Mouse (Mus musculus): ENCODE results near the gene Slc33a1. TPM values are rescaled to one million over a fixed set of nuclear protein-coding genes. Genes with fewer than 3 reads are reported as not detected.
A peak's percentile ranks its signal among the peaks of the same experiment; 100 is the strongest.

Slc33a1 gene
- total and polyA plus RNA-seq, 2 experiments from 2014 or later: 14.3 to 48.6 TPM

DNA sequence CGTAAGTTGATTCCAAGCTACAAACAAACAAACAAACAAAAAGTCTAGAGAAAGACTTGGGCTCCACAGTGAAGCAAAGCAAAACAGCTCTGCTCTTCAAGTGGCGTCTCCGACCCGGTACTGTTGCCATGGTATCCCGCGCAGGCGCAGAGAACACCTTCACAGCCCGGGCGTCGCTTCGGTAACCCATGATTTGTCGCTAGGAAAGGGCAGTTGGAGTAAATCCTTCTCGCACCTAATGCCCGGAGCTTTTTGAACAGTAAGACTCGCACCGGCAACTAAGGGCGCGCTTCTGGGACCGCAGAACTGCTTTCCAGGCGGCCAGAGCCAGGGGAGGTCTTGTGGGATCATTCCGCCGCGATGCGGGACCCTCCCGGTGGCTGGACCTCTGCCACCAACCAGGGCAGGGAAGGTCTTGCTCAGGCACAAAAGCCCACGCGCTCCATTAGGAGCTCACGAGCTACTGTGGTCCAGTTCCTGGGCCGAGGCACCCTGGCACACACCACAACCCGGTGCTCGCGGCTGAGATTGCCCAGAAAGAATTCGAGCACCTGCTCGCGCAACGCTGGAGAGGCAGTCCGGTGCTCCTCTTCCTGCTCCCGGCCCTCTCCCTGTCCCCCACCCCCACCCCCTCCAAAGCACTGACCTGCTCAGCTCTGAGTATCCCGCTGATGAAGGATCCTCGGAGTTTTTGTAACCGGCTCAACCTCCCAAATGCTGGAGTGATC is 65.8 kb downstream of the Slc33a1 start:
- peak; percentile 91 for ATAC-seq
- WGBS: under 1% methylated on average over 39 of the region's 41 CpGs
- Histone ChIP-seq H3K9ac (replicated peaks; ENCODE audit: low read length) (peak overlapping the region; percentile 67), H3K4me3 (ENCODE audit: low read length) (peak overlapping the region; percentile 85), H3K9me3 (ENCODE audit: low read length) (no peaks in the 10 kb centered on the region), H3K27ac (peak overlapping the region; percentile 77), H3K36me3 (ENCODE audit: insufficient read depth, low read length) (no peaks in the 10 kb centered on the region), H3K4me1 (ENCODE audit: insufficient read depth, low read length) (0 out of 2 replicates have a peak, but pooled peaks cover 6% of the 10 kb centered on the region), H3K4me2 (ENCODE audit: low read depth, low read length) (peak overlapping the region; percentile 98), H3K27me3 (ENCODE audit: insufficient read depth, low read length) (no peaks in the 10 kb centered on the region)
- TF ChIP-seq CTCF (IDR thresholded peaks at IDR 0.05; ENCODE audit: low read depth): no peak
- DNase-seq (ENCODE audit: low spot score): peak; percentile 93

- DNase-seq (ENCODE audit: low spot score): no peak
- 6% methylated on average over 1 of the region's 1 CpGs for WGBS
- H3K36me3 ChIP-seq (ENCODE audit: insufficient read depth, low read length): no peaks in the 10 kb centered on the region
- no peaks in the 10 kb centered on the region for H3K27me3 ChIP-seq (ENCODE audit: insufficient read depth, low read length)
- no peak for TF ChIP-seq CTCF (IDR thresholded peaks at IDR 0.05; ENCODE audit: low read depth)
- no peak overlapping the region for H3K27ac ChIP-seq
- 0 out of 2 replicates have a peak overlapping the region, but pooled peaks have one; percentile 85 for H3K4me3 ChIP-seq (ENCODE audit: low read length)
- H3K9ac ChIP-seq (replicated peaks; ENCODE audit: low read length): no peak overlapping the region
- H3K4me2 ChIP-seq (ENCODE audit: low read depth, low read length): peak overlapping the region; percentile 98; the same call in 1 of the 2 replicates
- no peak for ATAC-seq
- H3K9me3 ChIP-seq (ENCODE audit: low read length): no peaks in the 10 kb centered on the region
- 0 out of 2 replicates have a peak, but pooled peaks cover 6% of the 10 kb centered on the region for H3K4me1 ChIP-seq (ENCODE audit: insufficient read depth, low read length)
Measured at GRCm38 (mm10) chr3:63897177-63897576, 67.4 kb downstream of the Slc33a1 start.

DNA sequence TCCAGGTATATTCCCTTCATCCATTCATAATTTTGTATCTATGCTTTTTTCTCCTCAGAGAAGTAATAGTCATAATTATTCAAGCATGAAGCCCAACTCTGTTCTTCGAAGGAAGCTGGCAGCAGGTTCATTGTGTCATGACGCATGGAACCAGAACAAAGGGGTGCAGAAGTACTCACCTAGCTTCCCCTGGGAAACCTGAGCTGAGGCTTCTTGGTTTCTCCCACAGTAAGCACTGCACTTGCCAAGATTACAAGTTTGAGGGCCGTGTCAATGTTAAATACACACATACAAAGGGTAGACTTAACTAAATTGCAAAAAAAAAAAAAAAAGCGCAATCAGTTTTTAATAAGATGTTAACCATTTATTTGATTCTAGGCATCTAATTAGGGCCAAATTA is 68.3 kb downstream of the Slc33a1 start:
- no peaks in the 10 kb centered on the region for H3K27me3 ChIP-seq (ENCODE audit: insufficient read depth, low read length)
- no peak overlapping the region for H3K9ac ChIP-seq (replicated peaks; ENCODE audit: low read length)
- DNase-seq (ENCODE audit: low spot score) (no peak), ATAC-seq (no peak)
- 49% methylated on average over 4 of the region's 4 CpGs for WGBS
- H3K27ac ChIP-seq: no peak overlapping the region
- 0 out of 2 replicates have a peak, but pooled peaks cover 6% of the 10 kb centered on the region for H3K4me1 ChIP-seq (ENCODE audit: insufficient read depth, low read length)
- TF ChIP-seq CTCF (IDR thresholded peaks at IDR 0.05; ENCODE audit: low read depth): no peak
- H3K4me3 ChIP-seq (ENCODE audit: low read length): no peak overlapping the region
- H3K9me3 ChIP-seq (ENCODE audit: low read length): no peaks in the 10 kb centered on the region
- H3K36me3 ChIP-seq (ENCODE audit: insufficient read depth, low read length): no peaks in the 10 kb centered on the region
- H3K4me2 ChIP-seq (ENCODE audit: low read depth, low read length): no peak overlapping the region

- ATAC-seq (no peak), DNase-seq (ENCODE audit: low spot score) (no peak)
- Histone ChIP-seq H3K9me3 (ENCODE audit: low read length) (no peaks in the 10 kb centered on the region), H3K27ac (no peak overlapping the region), H3K27me3 (ENCODE audit: insufficient read depth, low read length) (no peaks in the 10 kb centered on the region), H3K4me1 (ENCODE audit: insufficient read depth, low read length) (0 out of 2 replicates have a peak, but pooled peaks cover 6% of the 10 kb centered on the region), H3K9ac (replicated peaks; ENCODE audit: low read length) (no peak overlapping the region), H3K4me3 (ENCODE audit: low read length) (no peak overlapping the region), H3K36me3 (ENCODE audit: insufficient read depth, low read length) (no peaks in the 10 kb centered on the region), H3K4me2 (ENCODE audit: low read depth, low read length) (no peak overlapping the region)
- 21% methylated on average over 2 of the region's 2 CpGs for WGBS
- TF ChIP-seq CTCF (IDR thresholded peaks at IDR 0.05; ENCODE audit: low read depth): no peak
Measured at GRCm38 (mm10) chr3:63895786-63896185, 68.8 kb downstream of the Slc33a1 start.

DNA sequence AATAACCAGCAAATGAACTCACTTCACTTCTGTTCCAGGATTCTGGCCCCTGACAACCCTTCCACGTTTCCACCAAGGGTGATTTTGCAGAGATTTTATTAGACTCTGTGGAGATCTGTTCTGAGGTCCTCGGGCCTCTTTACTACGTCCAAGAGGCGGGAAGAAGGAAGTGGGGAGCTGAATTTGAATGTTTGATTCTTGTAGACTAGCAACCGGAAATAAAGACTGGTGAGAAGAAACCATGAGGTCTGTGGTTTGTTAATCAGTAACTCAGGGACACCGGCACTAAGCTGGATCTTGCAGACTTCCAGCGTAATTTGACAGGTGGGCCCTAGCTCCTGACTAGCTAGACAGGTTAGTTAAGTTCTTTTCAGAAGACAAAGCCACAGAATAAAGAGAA is 70.9 kb downstream of the Slc33a1 start:
- Histone ChIP-seq H3K9me3 (ENCODE audit: low read length) (no peaks in the 10 kb centered on the region), H3K4me1 (ENCODE audit: insufficient read depth, low read length) (0 out of 2 replicates have a peak, but pooled peaks cover 6% of the 10 kb centered on the region), H3K27ac (no peak overlapping the region), H3K36me3 (ENCODE audit: insufficient read depth, low read length) (no peaks in the 10 kb centered on the region), H3K4me3 (ENCODE audit: low read length) (no peak overlapping the region), H3K4me2 (ENCODE audit: low read depth, low read length) (no peak overlapping the region), H3K9ac (replicated peaks; ENCODE audit: low read length) (no peak overlapping the region), H3K27me3 (ENCODE audit: insufficient read depth, low read length) (no peaks in the 10 kb centered on the region)
- DNase-seq (ENCODE audit: low spot score) (no peak), ATAC-seq (no peak)
- 55% methylated on average over 7 of the region's 7 CpGs for WGBS
- TF ChIP-seq CTCF (IDR thresholded peaks at IDR 0.05; ENCODE audit: low read depth): no peak

DNA sequence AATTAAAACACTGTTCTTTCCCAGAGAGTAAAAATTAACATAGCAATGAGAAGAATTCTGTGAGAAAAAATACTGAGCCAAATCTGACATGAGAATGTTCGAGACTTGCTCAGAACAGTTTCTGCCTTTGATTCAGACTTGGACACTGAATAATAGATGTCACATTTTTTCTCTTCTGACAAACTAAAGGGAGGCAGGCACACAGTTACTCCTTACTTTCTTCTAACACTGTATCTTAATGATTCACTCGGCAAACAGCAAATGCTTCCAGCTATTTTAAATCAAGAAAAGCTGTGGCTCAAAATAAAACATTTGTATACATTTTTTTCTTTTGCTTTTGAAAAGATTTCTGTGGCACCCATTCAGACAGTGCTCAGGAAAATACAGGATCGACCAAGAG is 72.4 kb downstream of the Slc33a1 start:
- Histone ChIP-seq H3K4me3 (ENCODE audit: low read length) (no peak overlapping the region), H3K9ac (replicated peaks; ENCODE audit: low read length) (no peak overlapping the region), H3K27ac (no peak overlapping the region), H3K4me1 (ENCODE audit: insufficient read depth, low read length) (no peaks in the 10 kb centered on the region), H3K36me3 (ENCODE audit: insufficient read depth, low read length) (no peaks in the 10 kb centered on the region), H3K27me3 (ENCODE audit: insufficient read depth, low read length) (no peaks in the 10 kb centered on the region), H3K9me3 (ENCODE audit: low read length) (no peaks in the 10 kb centered on the region), H3K4me2 (ENCODE audit: low read depth, low read length) (no peak overlapping the region)
- DNase-seq (ENCODE audit: low spot score) (no peak), ATAC-seq (no peak)
- no peak for TF ChIP-seq CTCF (IDR thresholded peaks at IDR 0.05; ENCODE audit: low read depth)
- 40% methylated on average over 3 of the region's 3 CpGs for WGBS

Other genes with a start within 250 kb of the Slc33a1 start
- gene Plch1, start 65.3 kb downstream of the Slc33a1 start, total RNA-seq (2014; rRNA removed): 10.7 and 11.7 TPM in 2 replicates
- 3.7 and 4.1 TPM in 2 replicates for gene Plch1, start 65.3 kb downstream of the Slc33a1 start, polyA plus RNA-seq (2015; fragmentation: Nextera tagmentation; extraction: Ambion mirVana)
- gene E130311K13Rik, start 35.3 kb downstream of the Slc33a1 start, total RNA-seq (2014; rRNA removed): 6.4 and 9.5 TPM in 2 replicates
- 10.9 and 12.9 TPM in 2 replicates for gene E130311K13Rik, start 35.3 kb downstream of the Slc33a1 start, polyA plus RNA-seq (2015; fragmentation: Nextera tagmentation; extraction: Ambion mirVana)
- 32.6 and 34.3 TPM in 2 replicates for gene Gmps, start 11.3 kb upstream of the Slc33a1 start, total RNA-seq (2014; rRNA removed)
- gene Gmps, start 11.3 kb upstream of the Slc33a1 start, polyA plus RNA-seq (2015; fragmentation: Nextera tagmentation; extraction: Ambion mirVana): 33.7 and 35.5 TPM in 2 replicates
- gene Vmn2r1, start 116.8 kb upstream of the Slc33a1 start, total RNA-seq (2014; rRNA removed): 0.43 and 0.63 TPM in 2 replicates
- 0.11 and 0.16 TPM in 2 replicates for gene Vmn2r1, start 116.8 kb upstream of the Slc33a1 start, polyA plus RNA-seq (2015; fragmentation: Nextera tagmentation; extraction: Ambion mirVana)
- 0.10 TPM in 1 of 2 replicates, not detected in the other for gene Vmn2r2, start 177.2 kb upstream of the Slc33a1 start, total RNA-seq (2014; rRNA removed)
- gene Vmn2r2, start 177.2 kb upstream of the Slc33a1 start, polyA plus RNA-seq (2015; fragmentation: Nextera tagmentation; extraction: Ambion mirVana): not detected in 2 replicates

All from hindbrain, postnatal 0 days (tissue).